Mouse (Mus musculus): ENCODE data around the gene Tmed10. TPM values are rescaled to one million over a fixed set of nuclear protein-coding genes. Genes with fewer than 3 reads are reported as not detected.

Tmed10 gene
- 238 and 247 TPM in 2 replicates for polyA plus RNA-seq (2016; fragmentation: Nextera tagmentation; extraction: Ambion mirVana)

DNA sequence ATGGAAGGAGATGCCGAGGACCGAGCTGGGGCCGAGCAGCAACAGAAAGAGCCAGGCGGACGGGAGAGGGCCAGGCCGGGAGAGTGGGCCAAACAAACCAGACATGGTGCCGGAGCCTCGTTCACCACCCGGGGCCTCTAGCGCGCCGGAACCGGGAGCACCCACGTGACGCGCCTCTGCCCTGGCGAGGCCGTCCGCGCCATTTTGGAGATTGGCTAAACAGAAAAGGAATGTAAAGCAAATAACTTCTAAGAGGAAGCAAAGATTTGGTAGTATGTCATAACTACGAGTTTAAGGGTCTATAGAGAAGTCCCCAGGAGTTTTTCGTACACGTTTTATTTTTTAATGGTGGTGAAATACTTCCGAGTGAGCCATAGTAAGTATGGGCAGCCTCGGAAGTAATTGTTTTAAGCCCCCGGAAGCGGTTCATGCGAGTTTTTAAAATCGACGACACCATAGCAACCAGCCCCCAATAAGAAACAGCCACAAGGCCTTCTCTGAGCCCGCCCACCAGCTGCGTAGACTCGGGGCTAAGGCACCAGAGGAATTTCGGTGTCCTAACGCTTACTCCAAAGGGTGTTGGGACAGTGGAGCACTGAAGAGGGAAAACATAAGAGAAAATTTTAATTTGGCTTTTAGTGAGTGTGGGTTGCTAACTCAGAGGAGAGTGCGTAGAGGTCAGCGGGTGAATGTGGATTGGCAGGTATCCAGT lies at the start of gene Tmed10:
Tmed10 (minus strand) TSS at position 287 of the 712 bp plus-strand sequence.
- Histone ChIP-seq H3K27ac (peak within 1 kb of the TSS; percentile 80), H3K9ac (peak within 1 kb of the TSS; percentile 98), H3K9me3 (replicated peaks) (no peaks in the 10 kb centered on the region), H3K4me2 (replicated peaks) (peak within 1 kb of the TSS; percentile 68), H3K36me3 (no peaks in the 10 kb centered on the region), H3K4me3 (peak within 1 kb of the TSS; percentile 98), H3K4me1 (peaks cover 17% of the 10 kb centered on the region), H3K27me3 (no peaks in the 10 kb centered on the region)
- WGBS, result under 1% methylated on average over 37 of the region's 37 CpGs
- ATAC-seq (ENCODE audit: low FRiP score), result peak; percentile 96

DNA sequence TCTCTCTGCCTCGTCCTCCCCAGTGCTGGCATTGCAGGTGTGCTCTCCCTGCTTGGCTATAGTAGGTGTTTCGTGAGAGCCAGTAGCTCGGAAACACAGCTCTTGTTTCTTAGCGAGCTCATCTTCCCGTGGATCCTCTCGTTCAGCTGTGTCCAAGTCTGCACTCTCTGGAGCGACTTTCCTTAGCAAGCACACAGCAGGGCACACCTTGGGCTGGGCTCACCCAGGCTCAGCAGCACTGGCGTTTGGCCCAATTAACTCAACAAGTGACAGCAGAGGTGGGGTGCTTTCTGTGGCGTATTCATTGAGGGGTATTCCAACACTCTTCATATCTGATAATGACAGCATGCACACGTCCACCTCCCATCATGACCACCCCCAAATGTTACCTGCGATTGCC lies 48.6 kb upstream of the Tmed10 start:
- no peak overlapping the region for H3K4me3 ChIP-seq
- no peak overlapping the region for H3K9ac ChIP-seq
- ATAC-seq (ENCODE audit: low FRiP score), result no peak
- H3K4me1 ChIP-seq, result peaks cover 6% of the 10 kb centered on the region; the same call in 1 of the 2 replicates
- no peaks in the 10 kb centered on the region for H3K9me3 ChIP-seq (replicated peaks)
- 82% methylated on average over 11 of the region's 11 CpGs for WGBS
- no peak overlapping the region for H3K27ac ChIP-seq
- H3K36me3 ChIP-seq, result no peaks in the 10 kb centered on the region
- 0 out of 2 replicates have a peak, but pooled peaks cover 3% of the 10 kb centered on the region for H3K27me3 ChIP-seq
- H3K4me2 ChIP-seq (replicated peaks), result no peak overlapping the region

DNA sequence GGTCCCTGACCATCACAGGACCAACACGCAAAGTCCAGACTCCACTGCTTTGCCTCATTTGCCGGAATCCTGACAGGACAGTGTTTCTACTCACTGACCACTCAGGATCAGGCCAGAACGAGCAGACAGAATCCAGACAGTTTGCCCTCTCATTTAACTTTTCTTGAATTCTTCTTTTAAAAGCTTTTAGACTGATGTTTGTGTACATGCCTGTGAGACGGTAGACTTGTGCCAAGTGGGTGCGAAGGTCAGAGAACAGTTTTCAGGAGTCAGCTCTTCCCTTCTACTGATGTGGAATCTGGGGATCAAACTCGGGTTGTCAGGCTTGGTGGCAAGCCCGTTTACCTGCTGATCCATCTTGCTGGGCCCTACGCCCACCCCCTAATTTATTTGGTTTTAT lies 47.9 kb upstream of the Tmed10 start:
- no peaks in the 10 kb centered on the region for H3K36me3 ChIP-seq
- H3K9ac ChIP-seq, result no peak overlapping the region
- H3K4me2 ChIP-seq (replicated peaks), result no peak overlapping the region
- WGBS, result 84% methylated on average over 8 of the region's 8 CpGs
- ATAC-seq (ENCODE audit: low FRiP score), result no peak
- H3K4me1 ChIP-seq, result peaks cover 6% of the 10 kb centered on the region; the same call in 1 of the 2 replicates
- H3K9me3 ChIP-seq (replicated peaks), result no peaks in the 10 kb centered on the region
- no peak overlapping the region for H3K4me3 ChIP-seq
- 0 out of 2 replicates have a peak, but pooled peaks cover 3% of the 10 kb centered on the region for H3K27me3 ChIP-seq
- no peak overlapping the region for H3K27ac ChIP-seq

DNA sequence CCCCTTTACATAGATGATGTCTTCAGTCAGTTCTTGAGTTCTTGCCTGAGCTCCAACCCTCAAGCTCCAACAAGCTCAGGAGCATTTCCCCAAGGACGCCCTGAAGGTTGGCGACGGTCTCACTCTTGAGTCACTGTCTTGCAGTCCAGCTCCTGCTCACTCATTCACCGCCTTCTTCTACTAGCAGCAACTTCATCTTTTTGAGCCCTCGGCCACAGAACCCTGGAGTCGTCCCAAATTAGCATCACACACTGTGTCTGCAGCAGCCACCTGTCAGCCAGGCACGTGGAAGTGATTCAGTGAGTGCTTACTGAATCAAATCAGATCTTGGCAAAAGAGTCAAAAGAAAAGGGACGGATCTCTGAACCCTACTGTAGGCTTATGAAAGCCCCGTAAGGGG lies 46.3 kb upstream of the Tmed10 start:
- H3K27me3 ChIP-seq, result 0 out of 2 replicates have a peak, but pooled peaks cover 3% of the 10 kb centered on the region
- H3K9me3 ChIP-seq (replicated peaks), result no peaks in the 10 kb centered on the region
- H3K36me3 ChIP-seq, result no peaks in the 10 kb centered on the region
- no peak overlapping the region for H3K4me3 ChIP-seq
- H3K4me2 ChIP-seq (replicated peaks), result no peak overlapping the region
- no peak overlapping the region for H3K27ac ChIP-seq
- no peak overlapping the region for H3K9ac ChIP-seq
- 75% methylated on average over 9 of the region's 9 CpGs for WGBS
- H3K4me1 ChIP-seq, result peaks cover 1% of the 10 kb centered on the region; the same call in 1 of the 2 replicates
- no peak for ATAC-seq (ENCODE audit: low FRiP score)

DNA sequence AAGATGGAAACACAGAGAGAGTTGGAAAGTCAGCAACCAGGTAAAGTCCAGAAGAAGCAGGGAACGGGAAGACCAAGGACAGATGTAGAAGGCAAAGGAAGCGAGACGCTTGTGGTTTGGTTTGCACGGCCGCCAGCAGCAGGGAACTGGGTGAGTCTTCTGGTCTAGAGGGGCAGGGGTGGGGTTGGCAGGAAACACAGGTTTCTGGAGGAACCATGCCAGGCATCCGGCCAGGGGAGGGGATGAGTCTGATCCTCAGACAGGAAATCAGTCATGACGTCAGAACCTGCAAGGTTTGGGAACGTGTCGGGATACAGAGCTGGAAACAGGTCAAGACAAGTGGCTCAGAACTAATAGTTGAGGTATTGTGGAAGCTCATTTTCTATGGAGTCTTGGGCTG lies 43.2 kb upstream of the Tmed10 start:
- H3K4me1 ChIP-seq, result no peaks in the 10 kb centered on the region
- H3K9me3 ChIP-seq (replicated peaks), result 0 out of 2 replicates have a peak, but pooled peaks cover 6% of the 10 kb centered on the region
- H3K36me3 ChIP-seq, result no peaks in the 10 kb centered on the region
- no peak for ATAC-seq (ENCODE audit: low FRiP score)
- no peak overlapping the region for H3K4me3 ChIP-seq
- 85% methylated on average over 9 of the region's 9 CpGs for WGBS
- H3K9ac ChIP-seq, result no peak overlapping the region
- no peak overlapping the region for H3K27ac ChIP-seq
- no peaks in the 10 kb centered on the region for H3K27me3 ChIP-seq
- H3K4me2 ChIP-seq (replicated peaks), result no peak overlapping the region

DNA sequence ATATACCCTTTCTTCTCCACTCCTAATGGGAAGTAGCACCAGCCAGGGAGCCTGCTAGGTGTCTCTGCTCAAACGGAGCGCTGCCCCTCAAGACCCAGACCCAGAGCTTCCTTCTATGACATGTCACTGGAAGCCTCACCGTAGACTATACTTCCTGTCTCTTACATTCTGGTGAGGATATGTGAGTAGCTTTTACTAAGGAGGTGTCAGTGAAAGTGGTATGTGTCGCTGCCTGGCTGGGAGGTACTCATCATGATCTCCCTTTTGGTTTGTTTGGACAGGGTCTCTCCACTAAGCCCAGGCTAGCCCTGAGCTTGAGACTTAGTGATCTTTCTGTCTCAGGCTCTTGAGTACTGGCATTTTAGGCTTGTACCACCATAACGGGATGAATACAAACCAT lies 41.7 kb upstream of the Tmed10 start:
- Histone ChIP-seq H3K27me3 (no peaks in the 10 kb centered on the region), H3K4me3 (no peak overlapping the region), H3K4me1 (no peaks in the 10 kb centered on the region), H3K4me2 (replicated peaks) (no peak overlapping the region), H3K9ac (no peak overlapping the region), H3K36me3 (no peaks in the 10 kb centered on the region), H3K27ac (no peak overlapping the region), H3K9me3 (replicated peaks) (peaks cover 10% of the 10 kb centered on the region; the same call in 1 of the 2 replicates)
- WGBS, result 77% methylated on average over 5 of the region's 5 CpGs
- no peak for ATAC-seq (ENCODE audit: low FRiP score)

DNA sequence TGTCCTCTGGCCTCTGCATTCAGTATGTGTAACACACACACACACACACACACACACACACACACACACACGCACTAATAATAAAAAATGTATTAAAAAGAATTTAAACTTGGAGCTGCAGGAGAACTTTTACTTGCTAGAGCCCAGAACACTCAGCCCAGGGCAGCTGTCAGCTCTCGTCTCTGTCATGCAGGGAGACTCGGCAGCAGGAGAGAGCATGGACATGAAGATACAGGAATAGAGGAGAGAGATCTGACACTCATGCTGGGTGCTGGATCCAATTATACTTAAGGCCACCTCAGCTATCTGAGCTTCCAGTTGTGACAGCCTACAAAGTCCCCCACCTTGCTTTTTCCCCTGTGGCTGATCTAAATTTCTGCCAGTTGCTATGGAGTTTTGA lies 41.2 kb upstream of the Tmed10 start:
- Histone ChIP-seq H3K9me3 (replicated peaks) (peaks cover 14% of the 10 kb centered on the region; the same call in 1 of the 2 replicates), H3K4me1 (no peaks in the 10 kb centered on the region), H3K4me2 (replicated peaks) (no peak overlapping the region), H3K27ac (no peak overlapping the region), H3K9ac (no peak overlapping the region), H3K36me3 (no peaks in the 10 kb centered on the region), H3K27me3 (no peaks in the 10 kb centered on the region), H3K4me3 (no peak overlapping the region)
- ATAC-seq (ENCODE audit: low FRiP score), result no peak
- 70% methylated on average over 3 of the region's 3 CpGs for WGBS

DNA sequence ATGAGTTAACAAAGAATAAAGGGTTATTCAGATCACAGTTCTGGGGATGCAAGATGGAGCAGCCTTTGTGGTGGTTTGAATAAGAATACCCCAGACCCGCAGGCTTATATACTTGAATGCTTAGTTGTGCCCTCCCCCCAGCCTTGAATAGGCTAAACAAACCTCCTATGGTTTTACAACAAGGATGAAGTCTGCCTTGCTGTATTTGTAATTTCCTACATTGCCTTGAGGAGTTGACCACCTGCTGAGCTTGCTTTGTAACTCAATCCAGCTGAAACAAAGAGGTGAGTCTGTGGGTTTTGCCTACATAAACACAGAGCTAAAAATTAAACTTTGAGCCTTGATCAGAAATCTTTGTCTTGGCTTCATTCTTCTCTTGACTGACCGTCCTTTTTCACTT lies 36.5 kb upstream of the Tmed10 start:
- Histone ChIP-seq H3K4me3 (no peak overlapping the region), H3K9ac (no peak overlapping the region), H3K27ac (no peak overlapping the region), H3K36me3 (no peaks in the 10 kb centered on the region), H3K9me3 (replicated peaks) (peaks cover 14% of the 10 kb centered on the region; the same call in 1 of the 2 replicates), H3K4me1 (no peaks in the 10 kb centered on the region), H3K4me2 (replicated peaks) (no peak overlapping the region), H3K27me3 (no peaks in the 10 kb centered on the region)
- ATAC-seq (ENCODE audit: low FRiP score), result no peak
- WGBS, result 40% methylated on average over 2 of the region's 2 CpGs

DNA sequence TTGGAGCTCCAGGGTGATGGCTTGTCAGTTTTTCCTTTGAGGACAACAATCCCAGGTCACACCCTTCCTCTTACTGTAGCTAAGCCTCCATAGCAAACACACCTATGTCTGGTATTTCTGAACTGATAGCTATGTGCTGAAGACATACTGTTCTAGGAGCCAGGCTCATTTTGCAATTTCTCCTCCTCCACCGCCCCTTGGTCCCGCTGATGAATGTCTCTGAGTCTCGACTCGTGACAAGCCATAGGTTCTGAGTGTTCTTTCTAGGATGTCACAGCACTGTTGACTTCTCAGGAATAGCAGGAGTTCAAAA lies 23.3 kb upstream of the Tmed10 start:
- H3K4me2 ChIP-seq (replicated peaks), result no peak overlapping the region
- no peak overlapping the region for H3K4me3 ChIP-seq
- no peaks in the 10 kb centered on the region for H3K36me3 ChIP-seq
- WGBS, result 85% methylated on average over 4 of the region's 4 CpGs
- no peaks in the 10 kb centered on the region for H3K9me3 ChIP-seq (replicated peaks)
- ATAC-seq (ENCODE audit: low FRiP score), result no peak
- no peak overlapping the region for H3K9ac ChIP-seq
- no peak overlapping the region for H3K27ac ChIP-seq
- H3K4me1 ChIP-seq, result no peaks in the 10 kb centered on the region
- H3K27me3 ChIP-seq, result no peaks in the 10 kb centered on the region

DNA sequence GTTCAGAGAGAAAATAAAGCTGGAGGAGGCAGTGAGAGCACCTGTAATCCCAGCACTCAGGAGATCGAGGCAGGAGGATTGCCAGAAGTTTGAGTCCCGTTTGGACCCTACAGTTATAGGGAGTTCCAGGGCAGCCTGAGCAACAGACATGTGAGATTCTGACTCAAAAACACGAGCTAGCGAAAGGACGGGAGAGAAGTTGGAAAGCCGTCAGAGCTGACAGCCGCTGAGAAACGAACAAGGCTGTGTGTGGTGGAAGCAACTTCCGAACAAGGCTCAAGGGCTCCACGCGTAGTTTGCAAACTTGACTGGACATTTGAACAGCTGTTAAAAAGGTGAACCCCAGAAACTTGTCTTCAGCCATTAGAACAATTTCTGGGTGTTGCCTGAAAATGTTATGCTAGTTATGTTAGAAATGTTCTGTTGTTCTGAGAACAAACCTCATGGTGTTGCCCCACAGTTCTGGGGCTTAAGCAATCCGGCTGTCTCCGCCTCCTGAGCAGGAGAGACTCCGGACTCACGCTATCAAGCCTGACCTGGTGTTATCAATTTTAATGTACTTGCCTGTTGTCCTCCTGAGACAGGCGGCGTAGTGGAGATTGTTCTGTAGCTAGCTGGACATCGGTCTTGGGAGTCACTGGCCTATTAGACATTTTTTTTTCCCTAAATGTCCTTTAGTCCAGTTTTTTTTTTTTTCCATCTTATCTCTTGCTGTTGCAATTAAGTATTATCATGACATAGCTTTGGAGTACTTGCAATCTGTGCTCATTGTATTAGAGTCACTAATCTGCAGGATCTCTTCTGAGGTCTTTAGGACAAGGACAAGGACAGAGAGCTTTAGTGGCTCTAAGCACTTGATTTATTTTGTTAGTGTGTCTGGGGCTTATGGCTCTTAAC lies 22.7 kb upstream of the Tmed10 start:
- Histone ChIP-seq H3K4me1 (no peaks in the 10 kb centered on the region), H3K27me3 (no peaks in the 10 kb centered on the region), H3K4me2 (replicated peaks) (no peak overlapping the region), H3K9me3 (replicated peaks) (no peaks in the 10 kb centered on the region), H3K9ac (no peak overlapping the region), H3K27ac (no peak overlapping the region), H3K36me3 (no peaks in the 10 kb centered on the region), H3K4me3 (no peak overlapping the region)
- ATAC-seq (ENCODE audit: low FRiP score), result no peak
- 82% methylated on average over 18 of the region's 18 CpGs for WGBS

DNA sequence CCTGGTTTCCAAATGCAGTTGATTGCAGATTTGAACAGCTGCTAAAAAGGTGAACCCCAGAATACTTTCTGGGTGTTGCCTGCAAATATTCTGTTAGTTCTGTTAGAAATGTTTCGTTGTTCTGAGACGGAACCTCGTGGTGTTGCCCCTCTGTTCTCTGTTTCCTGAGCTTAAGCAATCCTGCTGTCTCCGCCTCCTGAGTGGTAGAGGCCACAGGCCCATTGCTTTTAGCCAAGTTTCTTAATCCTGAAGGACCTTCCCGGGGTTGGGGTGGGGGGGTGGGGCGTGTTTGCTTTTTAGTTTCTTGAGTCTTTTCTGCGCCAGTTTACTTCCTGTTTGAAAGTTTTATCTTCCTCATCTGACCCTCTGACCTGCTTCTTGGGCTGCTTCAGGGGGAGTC lies 19.3 kb upstream of the Tmed10 start:
- Histone ChIP-seq H3K4me1 (no peaks in the 10 kb centered on the region), H3K36me3 (no peaks in the 10 kb centered on the region), H3K4me3 (no peak overlapping the region), H3K27me3 (no peaks in the 10 kb centered on the region), H3K27ac (no peak overlapping the region), H3K9ac (no peak overlapping the region), H3K9me3 (replicated peaks) (no peaks in the 10 kb centered on the region), H3K4me2 (replicated peaks) (no peak overlapping the region)
- ATAC-seq (ENCODE audit: low FRiP score), result no peak
- 75% methylated on average over 7 of the region's 7 CpGs for WGBS

DNA sequence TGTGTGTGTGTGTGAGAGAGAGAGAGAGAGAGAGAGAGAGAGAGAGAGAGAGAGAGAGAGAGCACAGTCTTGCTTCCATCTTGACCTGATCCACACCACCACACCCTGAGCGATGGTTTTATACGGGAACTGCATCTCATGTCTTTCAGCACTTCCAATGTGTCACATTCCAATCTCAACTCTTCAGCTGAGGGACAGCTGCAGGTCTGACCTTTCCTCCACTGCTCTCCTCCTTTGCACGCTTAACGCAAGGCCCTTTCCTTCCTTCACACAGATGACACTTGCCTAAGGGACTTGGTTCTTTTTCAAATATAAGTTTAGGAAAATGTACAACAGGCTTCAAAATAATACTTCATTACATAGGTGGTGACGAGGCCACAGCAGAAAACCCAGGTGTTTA lies 18.9 kb upstream of the Tmed10 start:
- H3K36me3 ChIP-seq, result no peaks in the 10 kb centered on the region

More for the DNA sequence above, 18.9 kb upstream of the Tmed10 start:
- Histone ChIP-seq H3K27ac (no peak overlapping the region), H3K4me1 (no peaks in the 10 kb centered on the region), H3K9me3 (replicated peaks) (no peaks in the 10 kb centered on the region), H3K4me3 (no peak overlapping the region), H3K27me3 (no peaks in the 10 kb centered on the region), H3K4me2 (replicated peaks) (no peak overlapping the region), H3K9ac (no peak overlapping the region)
- 87% methylated on average over 5 of the region's 5 CpGs for WGBS
- ATAC-seq (ENCODE audit: low FRiP score), result no peak
